Mouse (Mus musculus): ENCODE measurements around the gene Methig1. TPM values are rescaled to one million over a fixed set of nuclear protein-coding genes. Genes with fewer than 3 reads are reported as not detected.
A peak's percentile ranks its signal among the peaks of the same experiment; 100 is the strongest.

Gene Methig1
- polyA plus RNA-seq, 1 experiment from 2014 or later, result 0.16 TPM

DNA sequence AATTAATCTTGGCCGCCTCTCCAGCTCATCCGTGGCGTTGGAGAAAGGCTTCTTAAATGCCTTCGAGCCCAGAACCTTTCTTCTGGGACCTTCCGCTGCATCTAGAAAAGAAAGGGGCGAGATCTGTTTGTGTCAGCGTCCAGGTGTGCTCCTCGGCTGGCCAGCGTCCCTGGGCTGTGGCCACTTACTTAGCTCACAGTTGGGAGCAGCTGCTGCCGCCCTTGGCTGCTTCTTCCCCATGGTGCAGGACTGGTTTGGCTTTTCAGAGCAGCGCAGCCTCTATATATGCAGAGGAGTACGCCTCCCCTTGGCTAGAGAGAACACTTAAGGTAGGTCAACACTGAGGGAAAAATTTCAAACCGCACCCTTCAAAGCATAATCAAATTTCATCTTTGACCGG lies 71.0 kb downstream of the Methig1 start:
- peak overlapping the region; percentile 66 for H3K9ac ChIP-seq (ENCODE audit: low read length)
- no peaks in the 10 kb centered on the region for H3K36me3 ChIP-seq (ENCODE audit: control insufficient read depth, insufficient read depth, low read length)
- H3K4me2 ChIP-seq (ENCODE audit: low read depth, low read length), result peak overlapping the region; percentile 92
- peak; percentile 43 for ATAC-seq (ENCODE audit: low read depth)
- peak overlapping the region; percentile 85 for H3K27ac ChIP-seq (ENCODE audit: low read length)
- WGBS, result 3% methylated on average over 14 of the region's 14 CpGs
- H3K4me3 ChIP-seq (ENCODE audit: low read length), result peak overlapping the region; percentile 87
- H3K4me1 ChIP-seq (replicated peaks; ENCODE audit: control insufficient read depth, insufficient read depth, low read length), result peaks cover 18% of the 10 kb centered on the region
- peaks cover 16% of the 10 kb centered on the region for H3K27me3 ChIP-seq (ENCODE audit: control insufficient read depth, insufficient read depth, low read depth, low read length)
- no peaks in the 10 kb centered on the region for H3K9me3 ChIP-seq (ENCODE audit: control insufficient read depth, low read length)

DNA sequence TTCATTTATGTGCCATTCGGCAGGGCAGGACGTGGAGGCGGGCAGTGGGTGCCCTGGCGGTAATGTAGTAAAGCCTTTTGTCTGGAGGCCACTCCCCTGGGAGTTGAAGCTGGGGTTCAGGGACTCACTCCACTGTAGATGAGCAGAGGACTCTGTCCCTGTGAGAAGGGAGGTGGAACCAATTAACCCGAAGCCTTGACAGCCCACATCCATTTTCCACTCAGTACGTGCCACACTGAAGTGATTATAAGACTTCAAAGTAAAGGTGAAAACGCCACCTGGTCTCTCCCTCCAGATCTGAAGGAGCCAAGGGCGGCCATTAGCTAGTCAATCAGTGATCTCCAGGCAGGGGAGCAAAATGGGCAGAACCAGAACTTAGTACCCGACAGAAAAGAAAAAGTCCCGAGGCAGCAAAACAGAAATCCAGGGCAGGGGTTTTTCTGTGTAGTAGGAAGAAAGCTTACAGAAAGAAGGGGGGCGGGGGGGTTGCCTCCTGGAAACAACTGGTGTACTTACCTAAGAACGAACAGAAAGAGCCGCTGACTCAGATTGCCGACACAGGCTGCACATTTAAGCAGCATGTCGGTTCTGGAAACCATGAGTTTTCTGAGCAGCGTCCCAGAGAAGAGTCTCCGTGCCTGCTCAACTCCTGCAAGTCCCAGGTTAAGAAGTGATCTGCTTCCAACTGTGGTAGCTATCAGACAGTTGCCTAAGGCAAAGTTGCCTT lies 71.6 kb downstream of the Methig1 start, which contains the start of gene Slc11a2:
Gene Slc11a2 (minus strand): TSS at position 677 of the 727 bp plus-strand sequence.
- Histone ChIP-seq H3K9me3 (ENCODE audit: control insufficient read depth, low read length) (no peaks in the 10 kb centered on the region), H3K4me1 (replicated peaks; ENCODE audit: control insufficient read depth, insufficient read depth, low read length) (peaks cover 18% of the 10 kb centered on the region), H3K27ac (ENCODE audit: low read length) (peak within 1 kb of the TSS; percentile 85), H3K36me3 (ENCODE audit: control insufficient read depth, insufficient read depth, low read length) (no peaks in the 10 kb centered on the region), H3K4me3 (ENCODE audit: low read length) (peak within 1 kb of the TSS; percentile 87), H3K9ac (ENCODE audit: low read length) (peak within 1 kb of the TSS; percentile 66), H3K27me3 (ENCODE audit: control insufficient read depth, insufficient read depth, low read depth, low read length) (peaks cover 16% of the 10 kb centered on the region), H3K4me2 (ENCODE audit: low read depth, low read length) (peak within 1 kb of the TSS; percentile 92)
- no peak for ATAC-seq (ENCODE audit: low read depth)
- 15% methylated on average over 17 of the region's 17 CpGs for WGBS

DNA sequence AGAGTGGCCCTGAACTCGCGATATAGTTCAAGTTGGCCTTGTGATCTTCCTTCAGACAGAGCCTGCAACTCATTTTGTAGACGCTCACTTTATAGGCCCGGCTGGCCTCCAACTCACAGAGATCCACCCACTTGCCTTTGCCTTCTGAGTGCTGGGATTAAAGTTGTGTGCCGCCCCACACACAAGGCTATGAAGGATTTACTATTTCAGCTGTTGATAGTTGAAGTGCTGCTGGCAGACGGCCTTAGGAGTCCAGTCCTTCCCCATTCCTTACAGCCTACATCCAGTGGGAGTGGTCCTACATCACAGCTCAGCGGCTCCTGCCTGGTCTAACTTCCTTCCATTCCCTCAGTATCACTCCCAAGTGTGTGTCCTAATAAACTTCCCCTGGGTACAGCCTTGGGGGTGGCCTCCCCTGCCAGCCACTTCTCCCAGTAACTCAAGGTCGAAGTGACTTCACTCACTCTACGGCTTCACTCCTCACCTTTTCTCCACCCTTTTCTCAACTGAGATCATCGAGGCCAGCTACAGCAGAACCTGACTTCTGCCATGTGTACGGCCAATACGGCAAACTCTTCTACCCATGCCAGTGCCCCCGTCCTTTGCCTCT lies 75.5 kb downstream of the Methig1 start:
- H3K9me3 ChIP-seq (ENCODE audit: control insufficient read depth, low read length), result no peaks in the 10 kb centered on the region
- no peak overlapping the region for H3K4me2 ChIP-seq (ENCODE audit: low read depth, low read length)
- H3K4me3 ChIP-seq (ENCODE audit: low read length), result no peak overlapping the region
- H3K27ac ChIP-seq (ENCODE audit: low read length), result no peak overlapping the region
- peaks cover 16% of the 10 kb centered on the region for H3K27me3 ChIP-seq (ENCODE audit: control insufficient read depth, insufficient read depth, low read depth, low read length)
- no peaks in the 10 kb centered on the region for H3K36me3 ChIP-seq (ENCODE audit: control insufficient read depth, insufficient read depth, low read length)
- WGBS, result 71% methylated on average over 13 of the region's 13 CpGs
- H3K4me1 ChIP-seq (replicated peaks; ENCODE audit: control insufficient read depth, insufficient read depth, low read length), result 0 out of 2 replicates have a peak, but pooled peaks cover 5% of the 10 kb centered on the region
- 0 out of 2 replicates have a peak, but pooled peaks have one; percentile 39 for ATAC-seq (ENCODE audit: low read depth)
- no peak overlapping the region for H3K9ac ChIP-seq (ENCODE audit: low read length)

- Histone ChIP-seq H3K4me2 (ENCODE audit: low read depth, low read length) (no peak overlapping the region), H3K9me3 (ENCODE audit: control insufficient read depth, low read length) (no peaks in the 10 kb centered on the region), H3K27ac (ENCODE audit: low read length) (no peak overlapping the region), H3K4me1 (replicated peaks; ENCODE audit: control insufficient read depth, insufficient read depth, low read length) (0 out of 2 replicates have a peak, but pooled peaks cover 2% of the 10 kb centered on the region), H3K9ac (ENCODE audit: low read length) (no peak overlapping the region), H3K27me3 (ENCODE audit: control insufficient read depth, insufficient read depth, low read depth, low read length) (peaks cover 6% of the 10 kb centered on the region), H3K36me3 (ENCODE audit: control insufficient read depth, insufficient read depth, low read length) (no peaks in the 10 kb centered on the region), H3K4me3 (ENCODE audit: low read length) (no peak overlapping the region)
- WGBS, result 60% methylated on average over 11 of the region's 11 CpGs
- no peak for ATAC-seq (ENCODE audit: low read depth)
Observed at GRCm38 (mm10) chr15:100429959-100430565, 77.1 kb downstream of the Methig1 start.

DNA sequence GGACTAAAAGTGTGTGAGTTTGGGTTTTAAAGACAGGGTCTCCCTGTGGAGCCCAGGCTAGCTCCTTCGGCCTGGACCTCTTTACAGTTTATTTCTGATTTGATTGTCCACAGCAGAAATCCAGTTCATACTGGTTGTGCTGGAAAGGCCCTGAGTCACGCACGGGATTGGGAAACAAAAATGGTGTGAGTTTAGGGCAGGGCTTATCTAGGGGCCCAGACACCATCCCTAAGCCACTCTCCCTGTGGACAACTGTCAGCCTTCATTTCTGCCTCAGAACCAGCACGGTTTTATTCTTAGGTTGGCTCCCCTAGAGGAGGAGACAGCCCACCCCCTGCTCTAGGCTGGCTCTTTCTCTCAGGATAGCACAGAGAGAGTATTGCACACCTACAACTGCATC lies 80.3 kb downstream of the Methig1 start:
- H3K27me3 ChIP-seq (ENCODE audit: control insufficient read depth, insufficient read depth, low read depth, low read length), result no peaks in the 10 kb centered on the region
- no peak for ATAC-seq (ENCODE audit: low read depth)
- no peak overlapping the region for H3K4me3 ChIP-seq (ENCODE audit: low read length)
- no peak overlapping the region for H3K27ac ChIP-seq (ENCODE audit: low read length)
- no peaks in the 10 kb centered on the region for H3K36me3 ChIP-seq (ENCODE audit: control insufficient read depth, insufficient read depth, low read length)
- H3K9me3 ChIP-seq (ENCODE audit: control insufficient read depth, low read length), result no peaks in the 10 kb centered on the region
- 0 out of 2 replicates have a peak, but pooled peaks cover 1% of the 10 kb centered on the region for H3K4me1 ChIP-seq (replicated peaks; ENCODE audit: control insufficient read depth, insufficient read depth, low read length)
- 51% methylated on average over 4 of the region's 4 CpGs for WGBS
- H3K4me2 ChIP-seq (ENCODE audit: low read depth, low read length), result no peak overlapping the region
- no peak overlapping the region for H3K9ac ChIP-seq (ENCODE audit: low read length)

Other genes starting within 250 kb of the Methig1 start
- gene Atf1, start 125.3 kb upstream of the Methig1 start, polyA plus RNA-seq (2015; fragmentation: Nextera tagmentation; extraction: Ambion mirVana), result 44.5 and 46.2 TPM in 2 replicates
- gene Tmprss12, start 72.3 kb upstream of the Methig1 start, polyA plus RNA-seq (2015; fragmentation: Nextera tagmentation; extraction: Ambion mirVana), result not detected in 2 replicates
- 14.6 and 19.2 TPM in 2 replicates for gene Mettl7a1, start 49.0 kb upstream of the Methig1 start, polyA plus RNA-seq (2015; fragmentation: Nextera tagmentation; extraction: Ambion mirVana)
- gene Mettl7a3, start 18.2 kb upstream of the Methig1 start, polyA plus RNA-seq (2015; fragmentation: Nextera tagmentation; extraction: Ambion mirVana), result not detected in 2 replicates
- gene Mettl7a2, start 51 bp downstream of the Methig1 start, polyA plus RNA-seq (2015; fragmentation: Nextera tagmentation; extraction: Ambion mirVana), result not detected in 2 replicates
- gene Higd1c, start 11.4 kb downstream of the Methig1 start, polyA plus RNA-seq (2015; fragmentation: Nextera tagmentation; extraction: Ambion mirVana), result not detected in 2 replicates
- 0.06 and 0.19 TPM in 2 replicates for gene Gm5475, start 69.0 kb downstream of the Methig1 start, polyA plus RNA-seq (2015; fragmentation: Nextera tagmentation; extraction: Ambion mirVana)
- gene Slc11a2, start 71.9 kb downstream of the Methig1 start, polyA plus RNA-seq (2015; fragmentation: Nextera tagmentation; extraction: Ambion mirVana), result 22.3 and 23.6 TPM in 2 replicates
- 23.9 and 26.1 TPM in 2 replicates for gene Letmd1, start 115.9 kb downstream of the Methig1 start, polyA plus RNA-seq (2015; fragmentation: Nextera tagmentation; extraction: Ambion mirVana)
- gene Csrnp2, start 142.3 kb downstream of the Methig1 start, polyA plus RNA-seq (2015; fragmentation: Nextera tagmentation; extraction: Ambion mirVana), result 9.5 and 10.6 TPM in 2 replicates
- 22.3 and 23.0 TPM in 2 replicates for gene Tfcp2, start 198.9 kb downstream of the Methig1 start, polyA plus RNA-seq (2015; fragmentation: Nextera tagmentation; extraction: Ambion mirVana)
- gene Pou6f1, start 246.8 kb downstream of the Methig1 start, polyA plus RNA-seq (2015; fragmentation: Nextera tagmentation; extraction: Ambion mirVana), result 4.0 and 5.2 TPM in 2 replicates

Data from lung, embryonic 16.5 days (tissue).